In the genomic region with DNA sequence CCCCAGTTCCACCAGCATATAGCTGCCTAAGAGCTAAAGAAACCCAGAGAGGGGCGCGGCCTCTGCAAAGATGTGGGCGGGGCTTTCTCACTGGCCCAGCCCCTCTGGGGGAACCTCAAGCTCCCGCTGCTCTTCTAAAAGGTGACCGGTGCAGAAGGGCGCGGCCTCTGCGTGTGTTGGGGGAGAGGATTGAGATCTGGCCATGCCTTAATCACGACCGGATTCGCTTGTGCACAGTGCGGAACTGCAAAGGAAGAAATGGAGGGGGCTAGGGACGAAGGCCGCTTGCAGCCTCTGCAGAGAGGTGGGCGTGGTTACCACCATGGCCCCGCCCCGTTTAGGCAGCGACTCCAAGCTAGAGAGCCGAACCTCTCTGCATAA, we compare ENCODE assay signal across 8 mouse cellular contexts. TPM values are rescaled to one million over a fixed set of nuclear protein-coding genes. Genes with fewer than 3 reads are reported as not detected.
DNase-seq lines count a peak whose midpoint lies in the region; ATAC-seq lines count a peak whose summit lies in the region.

No protein-coding gene starts in this region.

- 0 out of 2 replicates have a peak overlapping the region, but pooled peaks have one; percentile 51 for H3K27ac ChIP-seq in intestine, embryonic 14.5 days (ENCODE audit: low read depth)

- peak; percentile 97 to 100 for DNase-seq in adrenal gland, adult (ENCODE audit: inconsistent age in 2 of 2, low spot score in 1 of 2)
- peak; percentile 99 for DNase-seq in embryo, embryonic 10.5 days (ENCODE audit: low spot score)
- peak; percentile 95 for DNase-seq in gastrocnemius, postnatal 25 days
- peak; percentile 99 for DNase-seq in intestine, embryonic 14.5 days (ENCODE audit: low spot score)
- peak; percentile 93 to 96 for DNase-seq in left cerebral cortex, postnatal 14 days (ENCODE audit: low spot score in 2 of 2)
- DNase-seq in mesoderm, embryonic 11.5 days (ENCODE audit: low read depth, low spot score) = peak; percentile 96
- peak; percentile 93 to 95 for DNase-seq in right cerebral cortex, postnatal 36 days (ENCODE audit: low spot score in 2 of 2)
- DNase-seq in yolk sac, embryonic 10.5 days (ENCODE audit: low spot score) = peak; percentile 98

- peak overlapping the region; percentile 58 for H3K4me3 ChIP-seq in intestine, embryonic 14.5 days (ENCODE audit: low read depth, low read length)

- ATAC-seq in intestine, embryonic 14.5 days (replicated peaks; ENCODE audit: low FRiP score, low TSS enrichment, low read depth) = peak; percentile 98

- WGBS in intestine, embryonic 14.5 days = under 1% methylated on average over 19 of the region's 19 CpGs

- H3K36me3 ChIP-seq in intestine, embryonic 14.5 days (ENCODE audit: control insufficient read depth, insufficient read depth, low read length) = peaks cover 5% of the 10 kb centered on the region; the same call in 1 of the 2 replicates

- peak overlapping the region; percentile 34; the same call in 1 of the 2 replicates for H3K9ac ChIP-seq in intestine, embryonic 14.5 days (ENCODE audit: low read length)

- peak overlapping the region; percentile 58 for H3K4me2 ChIP-seq in intestine, embryonic 14.5 days (ENCODE audit: low read length)

- intact Hi-C loops in left cerebral cortex, postnatal 14 days (cut with DNase I) = no loop called here

- no peaks in the 10 kb centered on the region for H3K9me3 ChIP-seq in intestine, embryonic 14.5 days (ENCODE audit: control insufficient read depth, low read length)

- H3K4me1 ChIP-seq in intestine, embryonic 14.5 days (replicated peaks; ENCODE audit: control insufficient read depth, insufficient read depth, low read length) = peaks cover 11% of the 10 kb centered on the region

- no peaks in the 10 kb centered on the region for H3K27me3 ChIP-seq in intestine, embryonic 14.5 days (replicated peaks; ENCODE audit: control insufficient read depth, insufficient read depth, low read length)

RNA-seq across cellular contexts. Expression of a gene that starts 0.3 kb away (rescaled TPM):
- 10 to 100 TPM; 22.7 to 26.5 TPM for total RNA-seq in gastrocnemius, postnatal 25 days (2021)
- 6.1 and 8.0 TPM in 2 replicates for polyA plus RNA-seq in intestine, embryonic 14.5 days (2014; fragmentation: Nextera tagmentation; extraction: Ambion mirVana)
- total RNA-seq in left cerebral cortex, postnatal 14 days (2021) = 10 to 100 TPM; 53.8 to 55.0 TPM

RNA-seq across cellular contexts. Expression of a gene that starts 41.5 kb away (rescaled TPM):
- total RNA-seq in gastrocnemius, postnatal 25 days (2021) = 1 to 10 TPM; 5.0 to 7.3 TPM
- polyA plus RNA-seq in intestine, embryonic 14.5 days (2014; fragmentation: Nextera tagmentation; extraction: Ambion mirVana) = 6.3 and 8.3 TPM in 2 replicates
- 100 to 1,000 TPM; 162 to 165 TPM for total RNA-seq in left cerebral cortex, postnatal 14 days (2021)

RNA-seq across cellular contexts. Expression of a gene that starts 49.0 kb away (rescaled TPM):
- total RNA-seq in gastrocnemius, postnatal 25 days (2021) = not detected
- polyA plus RNA-seq in intestine, embryonic 14.5 days (2014; fragmentation: Nextera tagmentation; extraction: Ambion mirVana) = not detected in 2 replicates
- not detected for total RNA-seq in left cerebral cortex, postnatal 14 days (2021)

RNA-seq across cellular contexts. Expression of a gene that starts 57.1 kb away (rescaled TPM):
- 1 to 10 TPM; 5.8 to 6.1 TPM for total RNA-seq in gastrocnemius, postnatal 25 days (2021)
- 56.5 and 59.3 TPM in 2 replicates for polyA plus RNA-seq in intestine, embryonic 14.5 days (2014; fragmentation: Nextera tagmentation; extraction: Ambion mirVana)
- total RNA-seq in left cerebral cortex, postnatal 14 days (2021) = 10 to 100 TPM; 33.8 to 34.7 TPM

Comparison
In these comparisons a context has a peak if more than half of its experiments do, and no peak if none do; other contexts are left out.
1. Peak in every context shown above with its lines: DNase-seq, ATAC-seq, H3K4me3 ChIP-seq and H3K27ac ChIP-seq.
2. RNA of a gene that starts 41.5 kb away (total RNA-seq): 162 to 165 TPM in left cerebral cortex, postnatal 14 days; 5.0 to 7.3 TPM in gastrocnemius, postnatal 25 days; every median in the first group is over 10 times any median in the second.